ENCODE assay signal across 8 mouse cellular contexts in the genomic region with DNA sequence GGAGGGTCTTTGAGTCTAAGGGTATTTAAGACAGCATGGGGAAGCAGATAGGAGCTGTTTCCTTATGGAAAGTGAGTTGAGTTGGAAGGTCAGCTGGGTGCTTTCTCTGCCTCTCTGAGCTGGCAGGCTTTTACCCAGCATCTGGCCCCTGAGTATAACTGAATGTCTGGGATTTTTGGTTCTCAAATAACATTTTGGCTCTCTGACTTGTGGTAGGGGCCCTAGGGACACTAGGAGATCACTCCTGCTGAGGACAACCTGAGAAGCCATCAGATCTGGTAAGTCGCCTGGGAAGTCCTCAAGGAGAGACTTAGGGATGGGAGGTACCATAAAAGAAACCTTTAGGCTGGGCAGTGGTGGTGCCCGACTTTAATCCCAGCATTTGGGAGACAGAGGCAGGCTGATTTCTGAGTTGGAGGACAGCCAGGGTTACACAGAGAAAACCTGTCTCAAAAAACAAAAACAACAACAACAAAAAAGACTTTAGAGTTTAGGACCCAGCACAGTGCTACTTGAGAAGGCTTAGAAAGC. TPM values are rescaled to one million over a fixed set of nuclear protein-coding genes. Genes with fewer than 3 reads are reported as not detected.
DNase-seq lines count a peak whose midpoint lies in the region; ATAC-seq and TF ChIP-seq lines count a peak whose summit lies in the region.

A gene (plus strand): TSS at position 51 of the 531 bp plus-strand sequence.

- no peak for TF ChIP-seq EP300 in ES-Bruce4 (IDR thresholded peaks at IDR 0.05; ENCODE audit: insufficient read depth, low read depth, low read length)

- no peak for ATAC-seq in intestine, embryonic 14.5 days (replicated peaks; ENCODE audit: low FRiP score, low TSS enrichment, low read depth)
- no peak for ATAC-seq in intestine, postnatal 0 days
- no peak for ATAC-seq in common myeloid progenitor, adult 5-6 weeks (replicated peaks; ENCODE audit: low read depth, poor library complexity, severe bottlenecking)
- no peak for ATAC-seq in neural tube, embryonic 14.5 days (ENCODE audit: low read depth)

- WGBS in intestine, embryonic 14.5 days: 36% methylated on average over 2 of the region's 2 CpGs
- 40% methylated on average over 2 of the region's 2 CpGs for WGBS in intestine, postnatal 0 days
- WGBS in neural tube, embryonic 14.5 days: 41% methylated on average over 2 of the region's 2 CpGs

- no peak within 1 kb of the TSS for H3K9ac ChIP-seq in intestine, embryonic 14.5 days (ENCODE audit: low read length)
- H3K9ac ChIP-seq in intestine, postnatal 0 days (ENCODE audit: low read depth, low read length): no peak within 1 kb of the TSS
- no peak within 1 kb of the TSS for H3K9ac ChIP-seq in ES-Bruce4 (ENCODE audit: low read depth, poor library complexity, severe bottlenecking)
- H3K9ac ChIP-seq in neural tube, embryonic 14.5 days (replicated peaks; ENCODE audit: low read depth, low read length): no peak within 1 kb of the TSS

- no peak for TF ChIP-seq CTCF in intestine, postnatal 0 days (IDR thresholded peaks at IDR 0.05; ENCODE audit: low read depth)
- TF ChIP-seq CTCF in ES-Bruce4 (IDR thresholded peaks at IDR 0.05; ENCODE audit: low read depth, low read length): no peak

- H3K4me1 ChIP-seq in intestine, embryonic 14.5 days (replicated peaks; ENCODE audit: control insufficient read depth, insufficient read depth, low read length): peaks cover 6% of the 10 kb centered on the region; the same call in 1 of the 2 replicates
- H3K4me1 ChIP-seq in intestine, postnatal 0 days (replicated peaks; ENCODE audit: control insufficient read depth, insufficient read depth, low read length): peaks cover 4% of the 10 kb centered on the region; the same call in 1 of the 2 replicates
- peaks cover 2% of the 10 kb centered on the region for H3K4me1 ChIP-seq in ES-Bruce4 (ENCODE audit: control insufficient read depth, insufficient read depth, low read length)
- peaks cover 2% of the 10 kb centered on the region; the same call in 1 of the 2 replicates for H3K4me1 ChIP-seq in neural tube, embryonic 14.5 days (ENCODE audit: control insufficient read depth, insufficient read depth, low read length)

- no peak for TF ChIP-seq POLR2A in ES-Bruce4 (IDR thresholded peaks at IDR 0.05; ENCODE audit: insufficient read depth, low read length)

- H3K36me3 ChIP-seq in intestine, embryonic 14.5 days (ENCODE audit: control insufficient read depth, insufficient read depth, low read length): no peaks in the 10 kb centered on the region
- no peaks in the 10 kb centered on the region for H3K36me3 ChIP-seq in intestine, postnatal 0 days (ENCODE audit: control insufficient read depth, insufficient read depth)
- no peaks in the 10 kb centered on the region; the same call in 1 of the 2 replicates for H3K36me3 ChIP-seq in ES-Bruce4 (ENCODE audit: control insufficient read depth, insufficient read depth, low read length, poor library complexity, severe bottlenecking)
- no peaks in the 10 kb centered on the region for H3K36me3 ChIP-seq in neural tube, embryonic 14.5 days (ENCODE audit: control insufficient read depth, insufficient read depth, low read length)

- no peaks in the 10 kb centered on the region for H3K27me3 ChIP-seq in intestine, embryonic 14.5 days (replicated peaks; ENCODE audit: control insufficient read depth, insufficient read depth, low read length)
- 0 out of 2 replicates have a peak, but pooled peaks cover 4% of the 10 kb centered on the region for H3K27me3 ChIP-seq in intestine, postnatal 0 days (replicated peaks; ENCODE audit: control insufficient read depth, insufficient read depth, low read length)
- H3K27me3 ChIP-seq in ES-Bruce4 (ENCODE audit: control insufficient read depth, insufficient read depth, low read length, poor library complexity, severe bottlenecking): no peaks in the 10 kb centered on the region
- no peaks in the 10 kb centered on the region for H3K27me3 ChIP-seq in neural tube, embryonic 14.5 days (ENCODE audit: control insufficient read depth, insufficient read depth, low read length)

- DNase-seq in intestine, embryonic 14.5 days (ENCODE audit: low spot score): peak; percentile 63
- DNase-seq in layer of hippocampus, postnatal 10 days (ENCODE audit: low spot score in 2 of 2): no peak
- no peak for DNase-seq in right cerebral cortex, adult 18-20 months
- no peak for DNase-seq in urinary bladder, postnatal 10 days (ENCODE audit: low spot score)

- no peak within 1 kb of the TSS for H3K4me2 ChIP-seq in intestine, embryonic 14.5 days (ENCODE audit: low read length)
- H3K4me2 ChIP-seq in intestine, postnatal 0 days (replicated peaks; ENCODE audit: low read depth): no peak within 1 kb of the TSS
- H3K4me2 ChIP-seq in neural tube, embryonic 14.5 days (ENCODE audit: low read depth, low read length): no peak within 1 kb of the TSS

- H3K4me3 ChIP-seq in intestine, embryonic 14.5 days (ENCODE audit: low read depth, low read length): no peak within 1 kb of the TSS
- no peak within 1 kb of the TSS for H3K4me3 ChIP-seq in intestine, postnatal 0 days (ENCODE audit: low read depth, low read length)
- H3K4me3 ChIP-seq in ES-Bruce4 (ENCODE audit: low read depth, low read length): 0 out of 2 replicates have a peak within 1 kb of the TSS, but pooled peaks have one; percentile 18
- H3K4me3 ChIP-seq in neural tube, embryonic 14.5 days (ENCODE audit: low read depth, low read length): no peak within 1 kb of the TSS

- H3K9me3 ChIP-seq in intestine, embryonic 14.5 days (ENCODE audit: control insufficient read depth, low read length): no peaks in the 10 kb centered on the region
- H3K9me3 ChIP-seq in intestine, postnatal 0 days (ENCODE audit: control insufficient read depth): no peaks in the 10 kb centered on the region
- H3K9me3 ChIP-seq in ES-Bruce4 (replicated peaks; ENCODE audit: control insufficient read depth, insufficient read depth, low read length, poor library complexity, severe bottlenecking): no peaks in the 10 kb centered on the region
- H3K9me3 ChIP-seq in neural tube, embryonic 14.5 days (ENCODE audit: control insufficient read depth, low read length): no peaks in the 10 kb centered on the region

- H3K27ac ChIP-seq in intestine, embryonic 14.5 days (ENCODE audit: low read depth): no peak within 1 kb of the TSS
- H3K27ac ChIP-seq in intestine, postnatal 0 days (ENCODE audit: low read depth, low read length): no peak within 1 kb of the TSS
- no peak within 1 kb of the TSS for H3K27ac ChIP-seq in ES-Bruce4 (ENCODE audit: insufficient read depth, low read length)
- no peak within 1 kb of the TSS for H3K27ac ChIP-seq in neural tube, embryonic 14.5 days (ENCODE audit: low read depth, low read length)

RNA-seq across cellular contexts. Expression of the gene that starts here (rescaled TPM):
- polyA plus RNA-seq in intestine, embryonic 14.5 days (2014; fragmentation: Nextera tagmentation; extraction: Ambion mirVana): 10.4 and 11.0 TPM in 2 replicates
- 4.1 and 4.6 TPM in 2 replicates for polyA plus RNA-seq in intestine, postnatal 0 days (2015; fragmentation: Nextera tagmentation; extraction: Ambion mirVana)
- polyA plus RNA-seq in ES-Bruce4 (2011; ENCODE audit: insufficient read depth, insufficient read length, low read depth, missing spikeins): 32.7 and 33.5 TPM in 2 replicates
- 13.0 and 15.9 TPM in 2 replicates for total RNA-seq in common myeloid progenitor, adult 5-6 weeks (2017)
- 10 to 100 TPM; 20.0 to 20.2 TPM for total RNA-seq in layer of hippocampus, postnatal 10 days (2021)
- polyA plus RNA-seq in neural tube, embryonic 14.5 days (2014; fragmentation: Nextera tagmentation; extraction: Ambion mirVana): 17.0 TPM in 2 replicates
